Mouse (Mus musculus) neutrophil, adult 65 days (primary cell): Measurements from ENCODE around the gene Npnt. TPM values are rescaled to one million over a fixed set of nuclear protein-coding genes. Genes with fewer than 3 reads are reported as not detected.

ENCODE experiments used
- total RNA-seq: library from RNA; stranded (reverse); gene quantifications from 2 replicates; pipeline ENCODE4 v1.2.4, GENCODE M21; 2023

Npnt gene
- total RNA-seq: 0.22 TPM in 1 of 2 replicates, not detected in the other

DNA sequence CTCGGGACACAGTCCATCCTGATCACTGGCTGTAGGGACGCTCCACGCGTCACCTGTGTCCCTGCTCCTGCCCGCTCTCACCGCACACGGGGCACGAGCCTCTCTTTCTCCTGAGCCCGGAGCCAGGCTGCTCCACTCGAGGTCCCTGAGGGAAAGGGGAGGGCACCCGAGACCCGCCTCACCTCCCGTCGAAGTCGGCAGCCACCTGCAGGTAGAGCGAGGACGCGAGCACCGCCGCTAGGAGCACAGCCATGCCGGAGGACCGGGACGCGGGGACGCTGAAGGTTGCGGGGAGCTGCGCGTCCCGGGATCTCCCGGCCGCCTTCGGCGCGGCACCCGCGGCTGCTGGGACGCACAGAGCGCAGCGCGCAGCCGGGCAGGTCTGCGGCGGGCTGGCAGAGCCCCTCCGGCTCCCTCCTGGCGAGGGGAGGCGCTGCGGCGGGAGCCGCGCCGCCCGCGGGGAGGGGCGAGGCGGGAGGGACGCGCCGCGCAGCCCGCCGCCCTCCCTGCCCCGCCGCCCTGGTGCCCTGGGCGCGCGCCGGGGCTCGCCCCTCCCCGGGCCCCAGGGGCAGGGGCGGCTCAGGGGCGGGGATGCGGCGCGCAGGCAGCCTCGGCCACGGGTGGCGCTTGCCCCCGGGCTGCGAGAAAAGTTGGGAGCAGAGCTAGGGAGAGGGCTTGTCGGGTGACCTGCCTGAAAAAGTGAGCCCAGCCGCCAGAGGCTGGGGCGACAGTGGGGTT lies at the start of gene Npnt:
TSS of gene Npnt (minus strand) at position 501 of the 738 bp plus-strand sequence.

Other genes with a start within 250 kb of the Npnt start
- gene Ints12, start 141.5 kb upstream of the Npnt start, total RNA-seq: 45.0 and 55.6 TPM in 2 replicates
- gene Gstcd, start 141.7 kb upstream of the Npnt start, total RNA-seq: 7.3 and 9.5 TPM in 2 replicates